Comparison of ENCODE assay signal across 24 mouse cellular contexts in the genomic region with DNA sequence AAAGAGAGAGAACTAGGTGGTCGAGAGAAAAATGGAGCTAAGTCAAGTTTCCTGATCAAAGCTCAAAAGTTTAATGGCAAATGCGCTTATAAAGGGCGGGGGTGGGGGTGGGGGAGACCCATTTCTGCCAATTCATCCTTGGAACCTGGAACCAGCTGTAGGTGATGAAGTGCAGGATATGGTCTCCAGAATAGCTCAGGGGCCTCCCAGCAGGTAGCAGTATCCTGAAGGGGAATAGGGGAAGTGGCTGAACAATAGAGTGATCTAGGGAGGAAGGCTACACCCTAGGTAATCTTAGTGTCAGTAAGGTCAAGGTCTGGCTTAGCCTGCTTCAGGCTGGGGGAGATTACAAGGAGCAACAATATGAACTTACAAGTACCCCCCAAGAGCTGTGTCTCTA.
"Had no signal": no experiment of that assay in that cellular context is flagged by ENCODE, and none has a peak within 500 bp of the region (broad histone marks: within the 10 kb centered on the region; RNA-seq: fewer than 3 reads in every experiment).

No protein-coding gene starts in this region.

- H3K27me3 ChIP-seq: lung, embryonic 15.5 days; megakaryocyte, embryonic 14.5 days; midbrain, embryonic 13.5 days; neural tube, embryonic 13.5 days; neural tube, embryonic 15.5 days; stomach, embryonic 15.5 days had no signal

- H3K4me1 ChIP-seq: lung, embryonic 15.5 days; megakaryocyte, embryonic 14.5 days; midbrain, embryonic 13.5 days; neural tube, embryonic 13.5 days; neural tube, embryonic 15.5 days; stomach, embryonic 15.5 days had no signal

- H3K9ac ChIP-seq: liver, postnatal 0 days; lung, embryonic 15.5 days; midbrain, embryonic 13.5 days; neural tube, embryonic 13.5 days; neural tube, embryonic 15.5 days; stomach, embryonic 15.5 days had no signal

- ATAC-seq: liver, postnatal 0 days; lung, postnatal 0 days; midbrain, embryonic 13.5 days; midbrain, embryonic 16.5 days had no signal

- H3K36me3 ChIP-seq: lung, embryonic 15.5 days; midbrain, embryonic 13.5 days; neural tube, embryonic 13.5 days; neural tube, embryonic 15.5 days; stomach, embryonic 15.5 days had no signal

- H3K27ac ChIP-seq: lung, embryonic 15.5 days; macrophage; midbrain, embryonic 13.5 days; neural tube, embryonic 13.5 days; neural tube, embryonic 15.5 days; stomach, embryonic 15.5 days; stomach, postnatal 0 days had no signal

- H3K4me3 ChIP-seq: lung, embryonic 15.5 days; megakaryocyte, embryonic 14.5 days; midbrain, embryonic 13.5 days; myocyte; neural tube, embryonic 13.5 days; neural tube, embryonic 15.5 days; stomach, embryonic 15.5 days had no signal

- H3K9me3 ChIP-seq: lung, embryonic 15.5 days; megakaryocyte, embryonic 14.5 days; midbrain, embryonic 13.5 days; neural tube, embryonic 13.5 days; neural tube, embryonic 15.5 days; stomach, embryonic 15.5 days had no signal

- DNase-seq: liver, postnatal 0 days; lung, adult 2 months; lung, postnatal 14 days; lung, postnatal 36 days; retina, postnatal 1 day; right cerebral cortex, adult 18-20 months; right cerebral cortex, postnatal 25 days; right cerebral cortex, postnatal 4 days; spleen, adult 18-20 months; thymus, adult 2 months; thymus, postnatal 25 days; thymus, postnatal 4 days had no signal

- H3K4me2 ChIP-seq: lung, embryonic 15.5 days; midbrain, embryonic 11.5 days; midbrain, embryonic 13.5 days; neural tube, embryonic 13.5 days; neural tube, embryonic 15.5 days; stomach, embryonic 15.5 days had no signal
